Mouse (Mus musculus) monocyte, adult 2 months (primary cell): ENCODE results near the gene Bcl2l1.

Source experiments
- DNase-seq, 2 experiments: peaks; one replicate each; pipeline ENCODE4 v3.0.0; 2022; ENCODE audit warnings: low spot score in 2 of 2, low read depth in 1 of 2

Bcl2l1 gene

GRCm38 (mm10) chr2:152739031-152739841 is 92.3 kb downstream of the Bcl2l1 start:
- no peak for DNase-seq

- no peak for DNase-seq
Observed at GRCm38 (mm10) chr2:152738341-152738740, 93.2 kb downstream of the Bcl2l1 start.

- no peak for DNase-seq
Observed at GRCm38 (mm10) chr2:152737306-152738221, 94.0 kb downstream of the Bcl2l1 start.

- DNase-seq: no peak
Observed at GRCm38 (mm10) chr2:152736748-152737147, 94.8 kb downstream of the Bcl2l1 start.

GRCm38 (mm10) chr2:152736090-152736601 is 95.4 kb downstream of the Bcl2l1 start, which contains the start of gene Id1:
TSS of gene Id1 (plus strand) at chr2:152736251.
- DNase-seq: peak; percentile 64 to 75

- DNase-seq: peak; percentile 67 to 80
Observed at GRCm38 (mm10) chr2:152734984-152735383, 96.5 kb downstream of the Bcl2l1 start.

GRCm38 (mm10) chr2:152734501-152734900 is 97.0 kb downstream of the Bcl2l1 start:
- DNase-seq: no peak

GRCm38 (mm10) chr2:152733201-152733600 is 98.3 kb downstream of the Bcl2l1 start:
- no peak for DNase-seq
